Mouse (Mus musculus): ENCODE measurements around the gene Ndufa10. TPM values are rescaled to one million over a fixed set of nuclear protein-coding genes. Genes with fewer than 3 reads are reported as not detected.
"Not testable (repeated sequence)": the region's sequence is repeated elsewhere in the genome, so short reads cannot be mapped to it uniquely, and the experiment has no call there.

Gene Ndufa10
- polyA plus RNA-seq (2014; fragmentation: Nextera tagmentation; extraction: Ambion mirVana), result 564 and 575 TPM in 2 replicates

DNA sequence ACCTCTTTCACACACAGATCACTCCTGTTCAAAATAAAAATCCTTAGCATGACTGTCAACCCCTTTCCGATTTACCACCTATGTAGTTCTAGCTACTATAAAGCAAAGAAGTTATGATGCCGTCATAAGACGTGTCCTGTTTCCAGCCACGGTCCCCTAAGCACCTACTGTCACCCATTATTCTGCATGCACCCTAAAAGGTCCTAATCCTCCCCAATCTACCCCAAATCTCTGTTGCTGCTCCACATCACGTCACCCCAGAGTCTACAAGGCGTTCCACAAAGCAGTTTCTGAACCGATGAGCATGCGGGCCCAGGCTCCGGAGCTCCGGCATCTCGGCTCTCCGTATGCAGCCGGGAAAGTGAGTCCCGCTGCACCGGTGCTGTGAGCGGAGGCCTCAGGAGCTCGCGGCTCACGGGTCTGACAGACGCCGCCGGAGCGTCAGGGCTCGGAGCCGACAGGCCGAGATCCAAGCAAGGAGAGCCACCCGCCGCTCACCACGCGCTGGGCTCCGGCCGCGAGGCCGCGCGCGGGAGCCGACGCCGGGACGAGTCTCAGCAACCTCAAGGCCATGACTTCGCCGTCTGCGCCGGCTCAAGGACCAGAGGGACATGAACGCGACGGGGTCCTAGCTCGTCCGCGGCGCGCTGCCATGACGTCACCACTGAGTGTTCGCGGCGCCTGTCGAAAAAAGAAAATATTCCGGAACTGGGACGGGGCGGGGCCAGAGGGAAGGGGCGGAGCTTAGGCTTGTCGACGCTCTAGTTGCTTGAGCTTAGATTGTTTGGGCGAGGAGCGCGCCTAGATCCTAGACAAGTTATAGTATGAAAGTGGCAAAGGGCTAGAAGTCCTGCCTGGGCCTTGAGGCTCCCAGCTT lies at the start of gene Ndufa10:
Ndufa10 (minus strand) TSS at position 696 of the 877 bp plus-strand sequence.
- peaks cover 7 to 14% of the 10 kb centered on the region in 2 experiments for H3K4me1 ChIP-seq (ENCODE audit: control insufficient read depth in 2 of 2, insufficient read depth in 2 of 2, low read length in 2 of 2)
- WGBS, result under 1% methylated on average over 67 of the region's 67 CpGs
- no peaks in the 10 kb centered on the region for H3K9me3 ChIP-seq (ENCODE audit: control insufficient read depth, low read length)
- H3K4me2 ChIP-seq (ENCODE audit: low read length), result peak within 1 kb of the TSS; percentile 91
- peak within 1 kb of the TSS; percentile 79 to 86 for H3K4me3 ChIP-seq (ENCODE audit: control insufficient read depth in 1 of 2, insufficient read depth in 1 of 2, low read depth in 1 of 2, low read length in 2 of 2)
- ATAC-seq (ENCODE audit: insufficient number of reproducible peaks, insufficient read depth, low FRiP score, low read depth), result peak; percentile 88
- H3K27ac ChIP-seq (replicated peaks in 1 of 2; ENCODE audit: control insufficient read depth in 1 of 2, insufficient read depth in 1 of 2, low read depth in 2 of 2, low read length in 2 of 2), result peak within 1 kb of the TSS; percentile 56 to 77
- H3K36me3 ChIP-seq (ENCODE audit: control insufficient read depth, insufficient read depth, low read length), result peaks cover 26% of the 10 kb centered on the region
- no peaks in the 10 kb centered on the region; the same call in 1 of the 2 replicates for H3K27me3 ChIP-seq (ENCODE audit: control insufficient read depth, insufficient read depth, low read length)
- H3K9ac ChIP-seq (ENCODE audit: low read length), result peak within 1 kb of the TSS; percentile 98

DNA sequence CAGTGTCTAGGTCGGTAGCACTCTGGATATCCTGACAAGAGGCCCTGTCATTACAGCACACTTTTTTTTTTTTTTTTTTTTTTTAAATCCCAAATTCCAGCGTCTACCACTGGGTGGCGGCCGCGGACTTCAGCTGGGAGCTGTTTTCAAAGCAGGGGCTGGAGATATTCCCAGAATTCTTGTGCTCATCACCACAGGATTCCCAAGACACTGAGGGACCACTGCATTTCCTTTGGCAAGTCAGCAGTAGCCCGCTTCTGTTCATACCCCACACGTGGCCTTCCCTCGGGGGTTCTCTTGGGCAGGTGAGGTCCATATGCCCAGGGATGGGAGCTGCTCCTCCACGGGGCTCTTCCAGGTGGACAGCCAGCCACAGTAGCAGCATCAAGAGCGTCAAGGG lies 47.7 kb upstream of the Ndufa10 start:
- Histone ChIP-seq H3K4me2 (ENCODE audit: low read length) (no peak overlapping the region), H3K9me3 (ENCODE audit: control insufficient read depth, low read length) (no peaks in the 10 kb centered on the region), H3K9ac (ENCODE audit: low read length) (no peak overlapping the region), H3K27ac (replicated peaks in 1 of 2; ENCODE audit: control insufficient read depth in 1 of 2, insufficient read depth in 1 of 2, low read depth in 2 of 2, low read length in 2 of 2) (no peak overlapping the region), H3K36me3 (ENCODE audit: control insufficient read depth, insufficient read depth, low read length) (no peaks in the 10 kb centered on the region), H3K4me1 (ENCODE audit: control insufficient read depth in 2 of 2, insufficient read depth in 2 of 2, low read length in 2 of 2) (no peaks in the 10 kb centered on the region), H3K27me3 (ENCODE audit: control insufficient read depth, insufficient read depth, low read length) (peaks cover 15% of the 10 kb centered on the region), H3K4me3 (ENCODE audit: control insufficient read depth in 1 of 2, insufficient read depth in 1 of 2, low read depth in 1 of 2, low read length in 2 of 2) (no peak overlapping the region)
- 20% methylated on average over 10 of the region's 10 CpGs for WGBS
- no peak for ATAC-seq (ENCODE audit: insufficient number of reproducible peaks, insufficient read depth, low FRiP score, low read depth)

DNA sequence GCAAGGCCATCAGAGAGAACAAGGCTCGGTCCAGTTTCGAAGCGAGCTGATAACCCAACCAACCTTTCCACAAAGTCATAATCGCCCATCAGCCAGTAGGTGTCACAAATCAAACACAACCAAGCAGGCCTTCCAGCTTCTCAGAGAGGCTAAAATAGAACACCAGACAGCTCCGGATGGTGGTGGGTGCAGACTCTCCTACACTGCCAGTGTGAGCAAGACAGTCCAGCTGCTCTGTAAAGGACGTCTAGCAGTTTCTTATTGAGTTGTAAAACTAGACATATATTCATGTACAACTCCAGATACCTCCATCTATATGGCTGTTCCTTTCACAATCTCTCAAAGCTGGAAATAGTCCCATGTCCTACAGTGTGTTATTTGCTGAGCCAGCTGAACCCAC lies 45.4 kb upstream of the Ndufa10 start:
- no peak overlapping the region for H3K27ac ChIP-seq (replicated peaks in 1 of 2; ENCODE audit: control insufficient read depth in 1 of 2, insufficient read depth in 1 of 2, low read depth in 2 of 2, low read length in 2 of 2)
- H3K36me3 ChIP-seq (ENCODE audit: control insufficient read depth, insufficient read depth, low read length), result no peaks in the 10 kb centered on the region
- 70% methylated on average over 6 of the region's 6 CpGs for WGBS
- H3K4me2 ChIP-seq (ENCODE audit: low read length), result no peak overlapping the region
- no peak for ATAC-seq (ENCODE audit: insufficient number of reproducible peaks, insufficient read depth, low FRiP score, low read depth)
- H3K27me3 ChIP-seq (ENCODE audit: control insufficient read depth, insufficient read depth, low read length), result peaks cover 15% of the 10 kb centered on the region
- H3K9me3 ChIP-seq (ENCODE audit: control insufficient read depth, low read length), result no peaks in the 10 kb centered on the region
- H3K4me3 ChIP-seq (ENCODE audit: control insufficient read depth in 1 of 2, insufficient read depth in 1 of 2, low read depth in 1 of 2, low read length in 2 of 2), result no peak overlapping the region
- no peaks in the 10 kb centered on the region for H3K4me1 ChIP-seq (ENCODE audit: control insufficient read depth in 2 of 2, insufficient read depth in 2 of 2, low read length in 2 of 2)
- no peak overlapping the region for H3K9ac ChIP-seq (ENCODE audit: low read length)

GRCm38 (mm10) chr1:92518561-92518960 lies 44.9 kb upstream of the Ndufa10 start, which contains the start of gene Olfr1414:
TSS of gene Olfr1414 (minus strand) at chr1:92518661.
- H3K27me3 ChIP-seq (ENCODE audit: control insufficient read depth, insufficient read depth, low read length), result peaks cover 15% of the 10 kb centered on the region
- no peaks in the 10 kb centered on the region for H3K36me3 ChIP-seq (ENCODE audit: control insufficient read depth, insufficient read depth, low read length)
- H3K4me3 ChIP-seq (ENCODE audit: control insufficient read depth in 1 of 2, insufficient read depth in 1 of 2, low read depth in 1 of 2, low read length in 2 of 2), result no peak within 1 kb of the TSS
- no peak within 1 kb of the TSS for H3K27ac ChIP-seq (replicated peaks in 1 of 2; ENCODE audit: control insufficient read depth in 1 of 2, insufficient read depth in 1 of 2, low read depth in 2 of 2, low read length in 2 of 2)
- 78% methylated on average over 3 of the region's 3 CpGs for WGBS
- H3K9ac ChIP-seq (ENCODE audit: low read length), result no peak within 1 kb of the TSS
- H3K9me3 ChIP-seq (ENCODE audit: control insufficient read depth, low read length), result no peaks in the 10 kb centered on the region
- no peaks in the 10 kb centered on the region for H3K4me1 ChIP-seq (ENCODE audit: control insufficient read depth in 2 of 2, insufficient read depth in 2 of 2, low read length in 2 of 2)
- ATAC-seq (ENCODE audit: insufficient number of reproducible peaks, insufficient read depth, low FRiP score, low read depth), result no peak
- no peak within 1 kb of the TSS for H3K4me2 ChIP-seq (ENCODE audit: low read length)

DNA sequence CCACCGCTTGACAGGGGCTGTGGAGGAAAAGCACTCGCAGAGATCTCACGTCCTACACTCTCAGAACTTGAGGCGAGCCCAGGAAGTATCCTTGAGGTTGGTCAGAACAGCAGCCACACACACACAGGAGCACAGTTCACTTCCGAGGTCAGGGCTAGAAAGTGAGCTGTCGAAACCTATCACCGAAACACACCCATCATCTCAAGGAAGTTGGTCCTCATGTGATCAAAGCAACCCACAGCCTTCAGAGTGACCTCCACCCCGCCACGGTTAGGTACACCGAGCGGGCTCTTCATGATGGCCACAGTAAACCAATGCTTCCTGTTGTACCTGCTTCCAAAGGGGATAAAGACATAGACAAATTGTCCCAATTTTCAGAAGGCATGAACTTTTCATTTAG lies 41.7 kb upstream of the Ndufa10 start:
- H3K4me3 ChIP-seq (ENCODE audit: control insufficient read depth in 1 of 2, insufficient read depth in 1 of 2, low read depth in 1 of 2, low read length in 2 of 2), result no peak overlapping the region
- no peaks in the 10 kb centered on the region for H3K36me3 ChIP-seq (ENCODE audit: control insufficient read depth, insufficient read depth, low read length)
- no peak overlapping the region for H3K27ac ChIP-seq (replicated peaks in 1 of 2; ENCODE audit: control insufficient read depth in 1 of 2, insufficient read depth in 1 of 2, low read depth in 2 of 2, low read length in 2 of 2)
- no peaks in the 10 kb centered on the region for H3K9me3 ChIP-seq (ENCODE audit: control insufficient read depth, low read length)
- no peak for ATAC-seq (ENCODE audit: insufficient number of reproducible peaks, insufficient read depth, low FRiP score, low read depth)
- peaks cover 14% of the 10 kb centered on the region for H3K27me3 ChIP-seq (ENCODE audit: control insufficient read depth, insufficient read depth, low read length)
- no peaks in the 10 kb centered on the region for H3K4me1 ChIP-seq (ENCODE audit: control insufficient read depth in 2 of 2, insufficient read depth in 2 of 2, low read length in 2 of 2)
- no peak overlapping the region for H3K9ac ChIP-seq (ENCODE audit: low read length)
- H3K4me2 ChIP-seq (ENCODE audit: low read length), result no peak overlapping the region
- 73% methylated on average over 11 of the region's 11 CpGs for WGBS

- 76% methylated on average over 4 of the region's 5 CpGs for WGBS
- not testable (repeated sequence) for H3K4me3 ChIP-seq (ENCODE audit: control insufficient read depth in 1 of 2, insufficient read depth in 1 of 2, low read depth in 1 of 2, low read length in 2 of 2)
These were observed 38.0 kb upstream of the Ndufa10 start for GRCm38 (mm10) chr1:92511646-92512045.

DNA sequence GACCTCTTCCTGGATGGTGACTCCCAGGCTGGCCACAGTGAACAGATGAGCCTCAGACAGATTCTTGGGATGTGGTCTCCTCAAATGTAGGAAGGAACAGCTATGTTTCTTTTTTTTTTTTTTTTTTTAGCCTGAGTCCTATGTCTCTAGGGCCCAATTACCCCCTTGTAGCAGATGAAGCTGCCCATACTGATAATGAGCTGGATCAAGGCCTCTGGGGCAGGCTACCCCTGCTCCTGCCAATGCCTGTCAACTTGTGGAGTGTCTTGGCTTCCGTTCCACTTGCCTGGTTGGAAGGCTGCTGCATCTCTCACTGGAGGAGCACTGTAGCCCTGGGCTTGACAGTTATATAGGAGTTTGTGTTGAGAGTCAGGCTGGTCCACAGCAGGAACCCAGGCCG lies 22.3 kb upstream of the Ndufa10 start, which contains the start of gene Olfr1415:
Olfr1415 (minus strand) TSS at position 101 of the 400 bp plus-strand sequence.
- H3K9ac ChIP-seq (ENCODE audit: low read length), result no peak within 1 kb of the TSS
- H3K36me3 ChIP-seq (ENCODE audit: control insufficient read depth, insufficient read depth, low read length), result no peaks in the 10 kb centered on the region
- H3K27ac ChIP-seq (replicated peaks in 1 of 2; ENCODE audit: control insufficient read depth in 1 of 2, insufficient read depth in 1 of 2, low read depth in 2 of 2, low read length in 2 of 2), result no peak within 1 kb of the TSS
- H3K4me1 ChIP-seq (ENCODE audit: control insufficient read depth in 2 of 2, insufficient read depth in 2 of 2, low read length in 2 of 2), result no peaks in the 10 kb centered on the region
- no peak for ATAC-seq (ENCODE audit: insufficient number of reproducible peaks, insufficient read depth, low FRiP score, low read depth)
- WGBS, result 73% methylated on average over 2 of the region's 2 CpGs
- H3K27me3 ChIP-seq (ENCODE audit: control insufficient read depth, insufficient read depth, low read length), result no peaks in the 10 kb centered on the region
- no peak within 1 kb of the TSS for H3K4me2 ChIP-seq (ENCODE audit: low read length)
- no peak within 1 kb of the TSS for H3K4me3 ChIP-seq (ENCODE audit: control insufficient read depth in 1 of 2, insufficient read depth in 1 of 2, low read depth in 1 of 2, low read length in 2 of 2)
- 0 out of 2 replicates have a peak, but pooled peaks cover 3% of the 10 kb centered on the region for H3K9me3 ChIP-seq (ENCODE audit: control insufficient read depth, low read length)

More at GRCm38 (mm10) chr1:92511646-92512045, 38.0 kb upstream of the Ndufa10 start:
- H3K27ac ChIP-seq (replicated peaks in 1 of 2; ENCODE audit: control insufficient read depth in 1 of 2, insufficient read depth in 1 of 2, low read depth in 2 of 2, low read length in 2 of 2); ATAC-seq (ENCODE audit: insufficient number of reproducible peaks, insufficient read depth, low FRiP score, low read depth); H3K9me3 ChIP-seq (ENCODE audit: control insufficient read depth, low read length); H3K4me1 ChIP-seq (ENCODE audit: control insufficient read depth in 2 of 2, insufficient read depth in 2 of 2, low read length in 2 of 2); H3K27me3 ChIP-seq (ENCODE audit: control insufficient read depth, insufficient read depth, low read length); H3K4me2 ChIP-seq (ENCODE audit: low read length); H3K36me3 ChIP-seq (ENCODE audit: control insufficient read depth, insufficient read depth, low read length); H3K9ac ChIP-seq (ENCODE audit: low read length): not testable (repeated sequence)

Measured in heart, embryonic 14.5 days (tissue).